Mouse (Mus musculus) liver, adult 2 months (tissue): ENCODE results near the gene Gclc. TPM values are rescaled to one million over a fixed set of nuclear protein-coding genes. Genes with fewer than 3 reads are reported as not detected.

Experiments
- DNase-seq: peaks from one replicate; pipeline ENCODE4 v3.0.0-alpha.2; 2011; ENCODE audit warnings: low read depth, low spot score; ENCODE audit errors: extremely low read depth
- H3K27ac ChIP-seq: fragments of 200-500 bp; replicated peaks from 2 replicates; pipeline ENCODE4 v1.5.1; 2012; ENCODE audit warnings: low read depth, mild to moderate bottlenecking, control low read depth, inconsistent platforms, low read length; ENCODE audit not compliant: insufficient read depth
- H3K27me3 ChIP-seq: fragments of 200-500 bp; 2 replicates; pipeline ENCODE4 v1.6.1; 2012; ENCODE audit warnings: mild to moderate bottlenecking, moderate library complexity, low read length, inconsistent platforms; ENCODE audit not compliant: control insufficient read depth, insufficient read depth
- H3K36me3 ChIP-seq: fragments of 200-500 bp; 2 replicates; pipeline ENCODE4 v1.6.1; 2012; ENCODE audit warnings: low read length, inconsistent platforms; ENCODE audit not compliant: control insufficient read depth, insufficient read depth
- H3K4me1 ChIP-seq: fragments of 200-500 bp; 2 replicates; pipeline ENCODE4 v1.6.1; 2011; ENCODE audit warnings: low read length; ENCODE audit not compliant: control insufficient read depth, insufficient read depth
- H3K4me3 ChIP-seq: fragments of 200-500 bp; 2 replicates; pipeline ENCODE4 v1.5.1; 2011; ENCODE audit warnings: low read depth, mild to moderate bottlenecking, control low read depth, low read length, moderate library complexity; ENCODE audit not compliant: insufficient read depth
- H3K79me2 ChIP-seq: fragments of 200-500 bp; 2 replicates; pipeline ENCODE4 v1.6.1; 2012; ENCODE audit warnings: inconsistent platforms, mild to moderate bottlenecking, low read length, moderate library complexity; ENCODE audit not compliant: control insufficient read depth, insufficient read depth
- H3K9ac ChIP-seq: fragments of 200-500 bp; 2 replicates; pipeline ENCODE4 v1.6.1; 2012; ENCODE audit warnings: low read depth, mild to moderate bottlenecking, control low read depth, inconsistent platforms, low read length
- CTCF ChIP-seq: fragments of 200-500 bp; IDR thresholded peaks from 2 replicates; pipeline ENCODE4 v1.5.1; 2011; ENCODE audit warnings: low read depth, low read length, control low read depth
- POLR2A ChIP-seq: fragments of 200-500 bp; IDR thresholded peaks from 2 replicates; pipeline ENCODE4 v1.6.1; 2011; ENCODE audit warnings: low read length, control low read depth; ENCODE audit not compliant: insufficient read depth; ENCODE audit errors: extremely low read depth
- WGBS: fragments of 180-500 bp; shearing (Covaris S2); methylation state at CpG from one replicate; pipeline ENCODE4 v1.1.7; 2018; 5-methylcytosine and 5-hydroxymethylcytosine counted together
- polyA plus RNA-seq: library from polyadenylated mRNA; depleted of rRNA; stranded (reverse); fragments of >200 nt; gene quantifications from 2 replicates; pipeline ENCODE4 v1.2.3, GENCODE M21; 2012; rRNA removed
- total RNA-seq: library from RNA; depleted of rRNA; stranded (reverse); fragments of >200 nt; gene quantifications from 2 replicates; pipeline ENCODE4 v1.2.3, GENCODE M21; 2014; rRNA removed

Gene Gclc
- total RNA-seq (122 and 173 TPM in 2 replicates), polyA plus RNA-seq (125 and 136 TPM in 2 replicates)

DNA sequence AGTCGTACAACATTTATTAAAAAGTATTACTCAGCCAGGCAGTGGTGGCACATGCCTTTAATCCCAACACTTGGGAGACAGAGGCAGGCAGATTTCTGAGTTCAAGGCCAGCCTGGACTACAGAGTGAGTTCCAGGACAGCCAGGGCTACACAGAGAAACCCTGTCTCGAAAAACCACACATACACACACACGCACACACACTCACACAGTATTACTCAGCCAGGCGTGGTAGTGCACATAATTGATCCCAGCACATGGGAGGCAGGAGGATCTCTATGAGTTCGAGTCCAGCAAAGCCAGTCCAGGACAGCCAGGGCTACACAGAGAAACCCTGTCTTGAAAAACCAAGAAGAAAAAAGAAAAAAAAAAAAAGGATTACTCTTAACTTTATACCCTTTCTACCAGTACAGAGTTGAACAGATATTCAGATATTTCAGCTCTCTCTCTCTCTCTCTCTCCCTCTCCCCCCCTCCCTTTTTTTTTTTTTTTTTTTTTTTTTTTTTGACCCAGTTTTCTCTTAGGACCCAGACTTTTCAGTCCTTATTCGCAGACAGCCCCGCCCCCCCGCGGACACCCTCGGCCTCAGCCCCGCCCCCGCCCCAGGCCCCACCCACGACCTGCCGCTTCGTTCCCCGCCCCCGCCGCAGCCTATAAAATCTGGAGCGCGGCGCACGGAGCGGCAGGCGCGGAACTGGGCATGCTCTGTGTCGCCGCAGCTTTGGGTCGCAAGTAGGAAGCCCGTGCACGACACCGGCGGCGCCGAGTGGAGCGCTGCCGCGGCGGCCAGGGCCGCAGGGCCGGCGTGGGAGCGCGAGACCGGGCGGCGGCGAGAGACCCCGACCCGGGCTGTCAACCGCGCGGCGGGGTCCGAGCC, at the start of gene Gclc:
Gclc (plus strand) TSS at position 683 of the 875 bp plus-strand sequence.
- Histone ChIP-seq H3K79me2 (peaks cover 21% of the 10 kb centered on the region; the same call in 1 of the 2 replicates), H3K36me3 (peaks cover 4% of the 10 kb centered on the region; the same call in 1 of the 2 replicates), H3K9ac (peak within 1 kb of the TSS; percentile 84), H3K27me3 (no peaks in the 10 kb centered on the region), H3K4me1 (peaks cover 30% of the 10 kb centered on the region), H3K27ac (peak within 1 kb of the TSS; percentile 51), H3K4me3 (peak within 1 kb of the TSS; percentile 85)
- WGBS, result 3% methylated on average over 54 of the region's 54 CpGs
- peak; percentile 64 for DNase-seq
- peak; percentile 100 for TF ChIP-seq POLR2A
- no peak for TF ChIP-seq CTCF

DNA sequence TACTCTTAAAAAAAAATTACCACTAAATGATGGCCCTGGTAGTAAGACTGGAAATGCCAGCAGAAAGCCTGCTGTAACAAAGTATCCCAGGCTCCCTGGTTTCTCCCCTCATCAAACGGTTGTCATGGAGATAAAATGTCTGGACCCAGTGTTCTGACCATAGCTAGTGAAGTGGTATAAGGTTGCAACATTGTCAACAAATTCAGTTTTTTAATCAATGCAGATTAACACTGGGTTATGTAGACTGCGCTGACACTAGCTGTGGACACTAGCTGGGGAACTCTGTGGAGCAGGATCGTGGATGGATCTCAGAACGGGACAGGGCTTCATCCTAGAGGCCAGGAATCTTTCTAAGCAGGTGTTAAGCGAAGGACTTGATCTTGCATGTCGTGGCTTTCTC, 47.8 kb upstream of the Gclc start:
- WGBS, result 42% methylated on average over 6 of the region's 6 CpGs
- H3K9ac ChIP-seq, result no peak overlapping the region; the same call in 1 of the 2 replicates
- DNase-seq, result peak; percentile 78
- peak overlapping the region; percentile 47 for H3K27ac ChIP-seq
- H3K36me3 ChIP-seq, result no peaks in the 10 kb centered on the region
- H3K27me3 ChIP-seq, result no peaks in the 10 kb centered on the region
- TF ChIP-seq CTCF (no peak), POLR2A (no peak)
- H3K79me2 ChIP-seq, result no peaks in the 10 kb centered on the region
- no peak overlapping the region for H3K4me3 ChIP-seq
- peaks cover 19% of the 10 kb centered on the region for H3K4me1 ChIP-seq

DNA sequence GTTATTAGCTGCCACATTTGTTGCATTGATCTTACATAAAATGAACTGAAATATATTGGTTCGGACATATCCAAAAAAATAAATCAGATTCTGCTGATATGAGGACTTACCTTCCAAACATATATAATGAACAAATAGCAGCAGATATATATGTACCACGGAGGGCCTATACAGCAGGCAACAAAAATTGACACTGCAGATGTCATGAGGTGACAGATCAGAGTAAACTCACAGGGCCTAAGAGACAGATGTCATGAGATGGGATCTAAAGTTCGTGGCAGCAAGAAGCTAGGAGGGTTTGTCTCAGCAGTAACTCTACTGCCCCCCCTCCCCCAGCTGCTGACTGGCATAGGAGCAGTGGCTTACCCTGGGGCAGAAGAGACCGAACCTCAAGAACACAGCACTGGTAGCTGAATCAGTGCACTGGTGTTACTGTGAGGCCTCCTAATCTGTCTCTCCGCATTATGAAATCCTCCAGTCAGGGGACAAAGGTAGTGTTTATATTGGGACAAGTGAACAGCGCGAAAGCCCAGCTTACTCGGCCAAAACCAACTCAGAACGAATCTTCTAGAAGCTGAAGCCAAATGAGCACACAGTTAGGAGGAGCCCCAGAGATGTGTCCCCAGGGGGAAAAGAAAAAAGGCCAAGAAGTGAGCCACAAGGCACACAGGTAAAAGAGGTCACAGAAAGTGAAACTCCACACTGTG, 46.7 kb upstream of the Gclc start:
- 25% methylated on average over 9 of the region's 9 CpGs for WGBS
- H3K79me2 ChIP-seq, result no peaks in the 10 kb centered on the region
- peak; percentile 100 for DNase-seq

DNA sequence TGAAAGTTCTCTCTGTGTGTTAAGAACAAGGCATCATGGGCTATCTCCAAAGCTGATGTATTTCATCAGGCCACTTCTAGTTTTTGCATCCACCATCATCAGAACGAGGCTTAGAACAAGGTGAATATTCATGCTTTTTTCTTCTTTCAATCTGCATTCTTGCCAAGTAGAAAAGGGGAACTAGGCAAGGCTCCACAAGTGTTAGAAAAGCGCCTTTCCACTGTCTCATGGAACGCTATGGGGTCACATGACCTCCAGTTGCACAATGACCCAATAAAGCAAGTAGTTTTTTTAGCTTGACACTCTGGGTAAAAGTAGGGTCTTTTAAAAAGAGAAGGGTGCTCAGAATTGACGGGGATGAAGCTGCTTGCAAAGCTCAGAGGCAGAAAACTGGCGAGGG, 45.4 kb upstream of the Gclc start:
- Histone ChIP-seq H3K27ac (peak overlapping the region; percentile 44), H3K79me2 (no peaks in the 10 kb centered on the region), H3K4me3 (no peak overlapping the region), H3K36me3 (no peaks in the 10 kb centered on the region), H3K4me1 (peaks cover 12% of the 10 kb centered on the region), H3K27me3 (no peaks in the 10 kb centered on the region), H3K9ac (no peak overlapping the region)
- peak; percentile 71 for DNase-seq
- TF ChIP-seq CTCF (no peak), POLR2A (no peak)
- WGBS, result 54% methylated on average over 5 of the region's 5 CpGs

More for the DNA sequence above, 46.7 kb upstream of the Gclc start:
- TF ChIP-seq CTCF (no peak), POLR2A (no peak)
- Histone ChIP-seq H3K9ac (peak overlapping the region; percentile 75), H3K27me3 (no peaks in the 10 kb centered on the region), H3K4me1 (peaks cover 19% of the 10 kb centered on the region), H3K27ac (peak overlapping the region; percentile 94), H3K36me3 (no peaks in the 10 kb centered on the region), H3K4me3 (peak overlapping the region; percentile 8; the same call in 1 of the 2 replicates)

DNA sequence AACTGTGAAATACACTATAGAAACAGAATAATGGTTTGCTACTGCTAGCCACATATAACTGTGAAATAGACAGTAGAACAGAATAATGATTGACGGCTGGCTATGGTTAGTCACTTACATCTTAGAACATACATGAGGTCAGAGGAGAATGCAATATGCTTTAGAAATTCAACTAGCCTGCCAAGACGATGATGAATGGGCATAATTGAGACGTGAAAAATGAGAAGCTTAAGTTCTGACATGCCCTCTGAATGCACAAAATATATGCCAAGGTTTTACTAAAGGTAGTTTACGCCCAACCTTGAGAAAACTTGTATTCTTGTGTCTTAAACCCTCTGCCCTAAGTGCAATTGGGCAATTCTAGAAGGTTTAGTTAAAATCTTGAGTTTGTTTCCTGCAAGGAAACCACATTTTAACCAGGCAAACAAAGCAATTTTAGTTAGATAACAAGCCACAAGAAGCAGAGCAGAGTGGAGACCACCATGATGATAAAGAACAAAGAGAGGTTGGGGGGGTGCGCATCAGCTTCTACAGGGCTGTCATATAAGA, 43.2 kb upstream of the Gclc start:
- Histone ChIP-seq H3K27ac (no peak overlapping the region), H3K4me1 (peaks cover 11% of the 10 kb centered on the region), H3K27me3 (no peaks in the 10 kb centered on the region), H3K4me3 (no peak overlapping the region), H3K9ac (no peak overlapping the region), H3K79me2 (no peaks in the 10 kb centered on the region), H3K36me3 (no peaks in the 10 kb centered on the region)
- WGBS, result 96% methylated on average over 5 of the region's 5 CpGs
- no peak for DNase-seq
- TF ChIP-seq POLR2A, result no peak
- no peak for TF ChIP-seq CTCF
